Mouse (Mus musculus) CH12.LX (cell line): Measurements from ENCODE around the gene Tmem43. TPM values are rescaled to one million over a fixed set of nuclear protein-coding genes. Genes with fewer than 3 reads are reported as not detected.

Source experiments
- DNase-seq: peaks from one replicate; pipeline ENCODE4 v3.0.0-alpha.2; 2013; ENCODE audit errors: extremely low read depth
- H3K27ac ChIP-seq: 2 replicates; pipeline ENCODE4 v1.5.1; 2012; ENCODE audit warnings: low read depth, mild to moderate bottlenecking, control low read depth, moderate library complexity; ENCODE audit not compliant: insufficient read depth
- H3K27me3 ChIP-seq: replicated peaks from 2 replicates; pipeline ENCODE3; 2012; ENCODE audit warnings: inconsistent platforms
- H3K36me3 ChIP-seq, 2 experiments: replicated peaks in 1 of 2; 2 replicates each; pipeline versions ENCODE3 to v1.6.1; 2012; ENCODE audit warnings: inconsistent platforms in 1 of 2, low read length in 1 of 2, mild to moderate bottlenecking in 1 of 2, mixed read lengths in 1 of 2, moderate library complexity in 1 of 2; ENCODE audit not compliant: control insufficient read depth in 1 of 2, insufficient read depth in 1 of 2
- H3K4me1 ChIP-seq, 2 experiments: 2 replicates each; pipeline ENCODE4 v1.6.1; 2012; ENCODE audit warnings: inconsistent platforms in 1 of 2, moderate library complexity in 1 of 2; ENCODE audit not compliant: insufficient read depth in 2 of 2, control insufficient read depth in 1 of 2
- H3K4me2 ChIP-seq: 2 replicates; pipeline ENCODE4 v1.6.1; 2012; ENCODE audit warnings: low read depth, mild to moderate bottlenecking, control low read depth; ENCODE audit not compliant: poor library complexity, insufficient read depth, severe bottlenecking
- H3K4me3 ChIP-seq, 3 experiments: fragments of 150-350 bp in 1 of 3; sonication (generic) in 1 of 3; replicated peaks in 1 of 3; 2 replicates each; pipeline versions ENCODE3 to v1.5.1; 2011 to 2012; ENCODE audit warnings: low read depth in 2 of 3, low read length in 2 of 3, mild to moderate bottlenecking in 2 of 3, moderate library complexity in 2 of 3, control low read depth in 1 of 3, improper control_type of control experiment in 1 of 3, inconsistent platforms in 1 of 3, mixed read lengths in 1 of 3; ENCODE audit not compliant: poor library complexity in 1 of 3
- H3K79me2 ChIP-seq: replicated peaks from 2 replicates; pipeline ENCODE4 v1.6.1; 2012; ENCODE audit warnings: mild to moderate bottlenecking, moderate library complexity; ENCODE audit not compliant: control insufficient read depth, poor library complexity, insufficient read depth, severe bottlenecking; ENCODE audit errors: extremely low read depth
- H3K9ac ChIP-seq: 2 replicates; pipeline ENCODE4 v1.6.1; 2012; ENCODE audit warnings: low read depth, mild to moderate bottlenecking, control low read depth, moderate library complexity; ENCODE audit not compliant: insufficient read depth
- H3K9me3 ChIP-seq: replicated peaks from 2 replicates; pipeline ENCODE3; 2012; ENCODE audit warnings: low read length, inconsistent platforms, mixed read lengths
- BHLHE40 ChIP-seq: IDR thresholded peaks from 2 replicates; pipeline ENCODE4 v1.6.1; 2011; ENCODE audit warnings: mild to moderate bottlenecking, low read depth, low read length, improper control_type of control experiment
- CHD2 ChIP-seq: IDR thresholded peaks from 2 replicates; pipeline ENCODE4 v1.6.1; 2011; ENCODE audit warnings: low read length, improper control_type of control experiment
- CTCF ChIP-seq, 2 experiments: IDR thresholded peaks in 1 of 2; conservative IDR thresholded peaks in 1 of 2; 2 replicates each; pipeline ENCODE4 v1.5.1; 2011 to 2012; ENCODE audit warnings: low read depth in 2 of 2, low read length in 2 of 2, improper control_type of control experiment in 1 of 2, inconsistent platforms in 1 of 2, mild to moderate bottlenecking in 1 of 2, moderate library complexity in 1 of 2
- E2F4 ChIP-seq: IDR thresholded peaks from 2 replicates; pipeline ENCODE4 v1.6.1; 2011; ENCODE audit warnings: low read depth, low read length, improper control_type of control experiment; ENCODE audit not compliant: insufficient replicate concordance
- ELF1 ChIP-seq: IDR thresholded peaks from 2 replicates; pipeline ENCODE4 v1.6.1; 2014; ENCODE audit warnings: low read depth, mild to moderate bottlenecking, inconsistent platforms, low read length, improper control_type of control experiment
- EP300 ChIP-seq: IDR thresholded peaks from 2 replicates; pipeline ENCODE4 v1.6.1; 2011; ENCODE audit warnings: low read length, improper control_type of control experiment
- HCFC1 ChIP-seq: IDR thresholded peaks from 2 replicates; pipeline ENCODE4 v1.6.1; 2012; ENCODE audit warnings: low read depth, mild to moderate bottlenecking, inconsistent platforms, low read length, improper control_type of control experiment
- IRF4 ChIP-seq: IDR thresholded peaks from 2 replicates; pipeline ENCODE4 v1.6.1; 2014; ENCODE audit warnings: low read depth, mild to moderate bottlenecking, inconsistent platforms, low read length, improper control_type of control experiment
- JUN ChIP-seq: IDR thresholded peaks from 2 replicates; pipeline ENCODE4 v1.6.1; 2011; ENCODE audit warnings: low read depth, mild to moderate bottlenecking, low read length, improper control_type of control experiment, moderate library complexity; ENCODE audit not compliant: insufficient read depth
- MAFK ChIP-seq: IDR thresholded peaks from 2 replicates; pipeline ENCODE4 v1.6.1; 2011; ENCODE audit warnings: low read length, improper control_type of control experiment; ENCODE audit not compliant: insufficient replicate concordance
- MAZ ChIP-seq: IDR thresholded peaks from 2 replicates; pipeline ENCODE4 v1.6.1; 2012; ENCODE audit warnings: low read depth, mild to moderate bottlenecking, inconsistent platforms, low read length, improper control_type of control experiment, moderate library complexity
- NELFE ChIP-seq: IDR thresholded peaks from 2 replicates; pipeline ENCODE4 v1.6.1; 2011; ENCODE audit warnings: low read depth, low read length, improper control_type of control experiment
- NRF1 ChIP-seq: IDR thresholded peaks from 2 replicates; pipeline ENCODE4 v1.6.1; 2014; ENCODE audit warnings: low read depth, mild to moderate bottlenecking, inconsistent platforms, low read length, improper control_type of control experiment, moderate library complexity
- POLR2AphosphoS2 ChIP-seq: IDR thresholded peaks from 2 replicates; pipeline ENCODE4 v1.6.1; 2011; ENCODE audit warnings: low read depth, low read length, improper control_type of control experiment
- RCOR1 ChIP-seq: conservative IDR thresholded peaks from 2 replicates; pipeline ENCODE4 v1.6.1; 2012; ENCODE audit warnings: low read depth, mild to moderate bottlenecking, inconsistent platforms, low read length, improper control_type of control experiment
- SMC3 ChIP-seq: IDR thresholded peaks from 2 replicates; pipeline ENCODE4 v1.6.1; 2011; ENCODE audit warnings: low read depth, low read length, improper control_type of control experiment
- UBTF ChIP-seq: IDR thresholded peaks from 2 replicates; pipeline ENCODE4 v1.6.1; 2012; ENCODE audit warnings: low read depth, mild to moderate bottlenecking, inconsistent platforms, low read length, improper control_type of control experiment, moderate library complexity
- USF1 ChIP-seq: IDR thresholded peaks from 2 replicates; pipeline ENCODE4 v1.6.1; 2014; ENCODE audit warnings: low read depth, mild to moderate bottlenecking, inconsistent platforms, low read length, improper control_type of control experiment
- dilution Hi-C: fragments of 300-500 bp; cut with MboI; formaldehyde crosslinking; loops from 2 replicates; pipeline ENCODE4 v1.14.3; 2020; ENCODE audit warnings: low sequenced_read_pairs; ENCODE audit not compliant: extremely low pct_unique_long_range_greater_than_20kb, extremely low pct_ligation_motif_present
- in situ Hi-C: fragments of 300-500 bp; cut with MboI; formaldehyde crosslinking; loops from 3 replicates; pipeline ENCODE4 v1.14.3; 2019; ENCODE audit warnings: low sequenced_read_pairs, low pct_ligation_motif_present, low pct_unique_long_range_greater_than_20kb, mixed read lengths
- polyA plus RNA-seq: library from polyadenylated mRNA; unstranded; fragments of >175 nt; gene quantifications from 2 replicates; pipeline ENCODE4 v1.2.1, GENCODE M21; 2012; ENCODE audit warnings: low read depth; ENCODE audit not compliant: insufficient read length
- total RNA-seq, 2 experiments: library from RNA; depleted of rRNA; stranded (reverse); fragments of 300-350 nt in 1 of 2; fragments of >200 nt in 1 of 2; gene quantifications; 2 replicates each; pipeline ENCODE4 v1.2.3; 2012 to 2014

Tmem43 gene
- total and polyA plus RNA-seq, 3 experiments, result 19.2 to 29.7 (median 25.0) TPM

DNA sequence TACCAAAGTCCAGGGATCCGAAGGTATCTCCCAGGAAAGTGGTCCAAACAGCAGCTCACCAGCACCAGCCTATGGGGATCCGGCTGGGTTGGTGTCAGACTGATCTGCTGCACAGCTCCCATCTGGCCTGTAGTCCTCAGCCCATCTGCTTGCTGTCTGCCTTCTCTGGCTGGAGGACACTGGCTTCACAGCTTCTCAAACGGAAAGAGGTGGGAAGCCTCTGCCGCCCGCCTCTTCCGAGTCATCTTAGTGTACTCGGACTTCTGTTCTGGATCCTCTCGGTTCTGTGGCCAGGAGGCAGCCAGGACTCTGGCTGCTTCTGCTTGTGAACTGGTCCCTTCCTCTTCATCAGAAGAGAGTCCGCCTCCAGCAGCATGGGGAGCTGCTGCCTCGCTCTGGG, 16.4 kb downstream of the Tmem43 start:
- Histone ChIP-seq H3K4me1 (peaks cover 4% of the 10 kb centered on the region in 2 experiments; a peak in 3 of 4 replicates), H3K4me3 (no peak overlapping the region), H3K9ac (no peak overlapping the region)
- TF ChIP-seq JUN (no peak), EP300 (no peak), NRF1 (no peak), CHD2 (no peak), BHLHE40 (no peak), MAFK (no peak), NELFE (no peak), CTCF (conservative IDR thresholded peaks at IDR 0.05 in 1 of 2, IDR thresholded peaks at IDR 0.05 in 1 of 2; ENCODE audit: low read depth in 2 of 2, low read length in 2 of 2) (no peak), RCOR1 (no peak), MAZ (no peak), E2F4 (no peak), HCFC1 (no peak), POLR2AphosphoS2 (no peak), IRF4 (no peak), USF1 (no peak), ELF1 (no peak), SMC3 (no peak)
- TF ChIP-seq, all 38 proteins: peak for 0
- Histone ChIP-seq H3K27me3 (no peaks in the 10 kb centered on the region), H3K36me3 (peaks cover 57 to 94% of the 10 kb centered on the region in 2 experiments), H3K4me2 (no peak overlapping the region), H3K79me2 (no peaks in the 10 kb centered on the region), H3K27ac (no peak overlapping the region), H3K9me3 (no peaks in the 10 kb centered on the region)
- in situ Hi-C loops, result no loop called here
- dilution Hi-C loops, result no loop called here
- no peak for DNase-seq

DNA sequence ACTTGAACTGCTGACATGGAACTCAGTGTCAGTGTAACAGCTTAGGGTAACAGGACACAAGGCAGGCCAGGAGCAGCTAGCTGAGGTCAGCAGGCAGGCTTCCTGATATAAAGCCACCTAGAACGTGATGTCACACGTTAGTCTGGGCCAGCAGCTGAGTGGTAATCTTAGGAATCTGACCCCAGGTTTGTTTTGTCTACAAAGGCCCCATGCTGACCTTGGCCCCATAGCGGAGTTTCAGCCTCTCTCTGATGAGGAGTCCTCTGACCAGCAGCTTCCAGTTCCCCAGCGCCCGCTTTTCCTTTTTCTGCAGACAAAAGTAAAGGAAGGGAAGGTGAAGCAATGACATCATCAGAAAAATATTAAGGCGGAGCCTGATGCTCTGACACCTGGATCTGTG, 17.5 kb downstream of the Tmem43 start:
- H3K9ac ChIP-seq, result no peak overlapping the region
- no peak overlapping the region for H3K4me2 ChIP-seq
- no peak overlapping the region for H3K27ac ChIP-seq
- H3K36me3 ChIP-seq, result peaks cover 48 to 90% of the 10 kb centered on the region in 2 experiments
- dilution Hi-C loops, result no loop called here
- no peaks in the 10 kb centered on the region for H3K79me2 ChIP-seq
- no peaks in the 10 kb centered on the region for H3K9me3 ChIP-seq
- H3K27me3 ChIP-seq, result no peaks in the 10 kb centered on the region
- no peak overlapping the region for H3K4me3 ChIP-seq
- DNase-seq, result no peak
- peaks cover 4% of the 10 kb centered on the region in 2 experiments; a peak in 3 of 4 replicates for H3K4me1 ChIP-seq
- TF ChIP-seq UBTF, result no peak
- TF ChIP-seq IRF4, result no peak
- no peak for TF ChIP-seq MAFK
- TF ChIP-seq CTCF (conservative IDR thresholded peaks at IDR 0.05 in 1 of 2, IDR thresholded peaks at IDR 0.05 in 1 of 2; ENCODE audit: low read depth in 2 of 2, low read length in 2 of 2), result no peak
- TF ChIP-seq, all 38 proteins: peak for 0
- in situ Hi-C loops, result no loop called here
